Mouse (Mus musculus) forebrain, postnatal 0 days (tissue): ENCODE results near the gene Taf1a. TPM values are rescaled to one million over a fixed set of nuclear protein-coding genes. Genes with fewer than 3 reads are reported as not detected.

Source experiments
- ATAC-seq: fragments of 200-750 bp; cut with Nextera tagmentation; 2 replicates; pipeline ENCODE4 v1.8.0; 2017; ENCODE audit warnings: mild to moderate bottlenecking, moderate library complexity
- DNase-seq: peaks from one replicate; pipeline ENCODE4 v3.0.0-alpha.2; 2015
- H3K27ac ChIP-seq: fragments of 300-500 bp; sonication (generic); 2 replicates; pipeline ENCODE4 v1.5.1; 2014; ENCODE audit warnings: low read depth, mild to moderate bottlenecking, antibody characterized with exemption, low read length, moderate library complexity, mixed read lengths
- H3K27me3 ChIP-seq: fragments of 300-500 bp; sonication (generic); 2 replicates; pipeline ENCODE4 v1.6.1; 2014; ENCODE audit warnings: mild to moderate bottlenecking, low read length, mixed read lengths; ENCODE audit not compliant: insufficient read depth
- H3K36me3 ChIP-seq: fragments of 300-500 bp; sonication (generic); 2 replicates; pipeline ENCODE4 v1.6.1; 2014; ENCODE audit warnings: mild to moderate bottlenecking, moderate library complexity; ENCODE audit not compliant: insufficient read depth
- H3K4me1 ChIP-seq: fragments of 300-500 bp; sonication (generic); 2 replicates; pipeline ENCODE4 v1.6.1; 2014; ENCODE audit warnings: antibody characterized with exemption; ENCODE audit not compliant: insufficient read depth
- H3K4me2 ChIP-seq: fragments of 300-500 bp; sonication (generic); 2 replicates; pipeline ENCODE4 v1.6.1; 2014; ENCODE audit warnings: low read depth, mild to moderate bottlenecking, moderate library complexity
- H3K4me3 ChIP-seq: fragments of 300-500 bp; sonication (generic); 2 replicates; pipeline ENCODE4 v1.5.1; 2014; ENCODE audit warnings: low read depth, low read length, mixed read lengths
- H3K9ac ChIP-seq: fragments of 300-500 bp; sonication (generic); 2 replicates; pipeline ENCODE4 v1.6.1; 2014; ENCODE audit warnings: mild to moderate bottlenecking
- H3K9me3 ChIP-seq: fragments of 300-500 bp; sonication (generic); 2 replicates; pipeline ENCODE4 v1.6.1; 2016; ENCODE audit warnings: low read length
- CTCF ChIP-seq: sonication (generic); IDR thresholded peaks from 2 replicates; pipeline ENCODE4 v1.5.1; 2016; ENCODE audit warnings: antibody characterized with exemption, control low read depth, low read depth
- WGBS: fragments of 180-500 bp; shearing (Covaris S2); extraction: QIAGEN DNeasy Blood & Tissue Kit; methylation state at CpG from one replicate; pipeline ENCODE4 v1.1.7; 2014; 5-methylcytosine and 5-hydroxymethylcytosine counted together
- polyA plus RNA-seq: library from polyadenylated mRNA; unstranded; fragments of >200 nt; fragmentation: Nextera tagmentation; extraction: Ambion mirVana; gene quantifications from 2 replicates; pipeline ENCODE4 v1.2.1, GENCODE M21; 2015
- total RNA-seq: library from RNA; depleted of rRNA; stranded (reverse); fragments of >200 nt; gene quantifications from 2 replicates; pipeline ENCODE4 v1.2.3, GENCODE M21; 2014

Taf1a gene
- total and polyA plus RNA-seq, 2 experiments from 2014 or later: 11.7 to 17.8 TPM

- Histone ChIP-seq H3K27ac (no peak overlapping the region), H3K9me3 (no peaks in the 10 kb centered on the region), H3K4me3 (no peak overlapping the region), H3K4me1 (no peaks in the 10 kb centered on the region), H3K36me3 (peaks cover 46% of the 10 kb centered on the region), H3K27me3 (no peaks in the 10 kb centered on the region), H3K4me2 (no peak overlapping the region), H3K9ac (no peak overlapping the region)
- 97% methylated on average over 5 of the region's 5 CpGs for WGBS
- no peak for TF ChIP-seq CTCF
- ATAC-seq: no peak
- DNase-seq: no peak
These were observed 26.5 kb upstream of the Taf1a start for GRCm38 (mm10) chr1:183362301-183362700.

GRCm38 (mm10) chr1:183362729-183363576 is 25.8 kb upstream of the Taf1a start:
- DNase-seq (no peak), ATAC-seq (no peak)
- Histone ChIP-seq H3K36me3 (peaks cover 40% of the 10 kb centered on the region), H3K4me2 (no peak overlapping the region), H3K9ac (no peak overlapping the region), H3K4me1 (no peaks in the 10 kb centered on the region), H3K27ac (no peak overlapping the region), H3K9me3 (no peaks in the 10 kb centered on the region), H3K4me3 (no peak overlapping the region), H3K27me3 (no peaks in the 10 kb centered on the region)
- no peak for TF ChIP-seq CTCF
- WGBS: 90% methylated on average over 14 of the region's 14 CpGs

GRCm38 (mm10) chr1:183363577-183363867 is 25.3 kb upstream of the Taf1a start:
- no peak overlapping the region for H3K4me2 ChIP-seq
- no peaks in the 10 kb centered on the region for H3K9me3 ChIP-seq
- TF ChIP-seq CTCF: no peak
- WGBS: 93% methylated on average over 5 of the region's 5 CpGs
- no peak overlapping the region for H3K27ac ChIP-seq
- H3K9ac ChIP-seq: no peak overlapping the region
- H3K4me1 ChIP-seq: 0 out of 2 replicates have a peak, but pooled peaks cover 4% of the 10 kb centered on the region
- no peak for DNase-seq
- no peak overlapping the region for H3K4me3 ChIP-seq
- H3K27me3 ChIP-seq: no peaks in the 10 kb centered on the region
- H3K36me3 ChIP-seq: peaks cover 34% of the 10 kb centered on the region
- no peak for ATAC-seq

GRCm38 (mm10) chr1:183366361-183366760 is 22.4 kb upstream of the Taf1a start:
- Histone ChIP-seq H3K27ac (no peak overlapping the region), H3K4me1 (0 out of 2 replicates have a peak, but pooled peaks cover 5% of the 10 kb centered on the region), H3K9me3 (no peaks in the 10 kb centered on the region), H3K27me3 (no peaks in the 10 kb centered on the region), H3K4me2 (no peak overlapping the region), H3K36me3 (peaks cover 15% of the 10 kb centered on the region), H3K4me3 (no peak overlapping the region), H3K9ac (no peak overlapping the region)
- ATAC-seq: no peak
- no peak for DNase-seq
- no peak for TF ChIP-seq CTCF
- 89% methylated on average over 5 of the region's 5 CpGs for WGBS

GRCm38 (mm10) chr1:183368601-183369400 is 20.0 kb upstream of the Taf1a start:
- Histone ChIP-seq H3K4me2 (peak overlapping the region; percentile 93), H3K36me3 (peaks cover 12% of the 10 kb centered on the region), H3K9ac (peak overlapping the region; percentile 81), H3K27ac (peak overlapping the region; percentile 76), H3K9me3 (no peaks in the 10 kb centered on the region), H3K4me3 (peak overlapping the region; percentile 89), H3K27me3 (no peaks in the 10 kb centered on the region), H3K4me1 (0 out of 2 replicates have a peak, but pooled peaks cover 5% of the 10 kb centered on the region)
- DNase-seq (peak; percentile 34), ATAC-seq (peak; percentile 56)
- WGBS: 1% methylated on average over 55 of the region's 56 CpGs
- TF ChIP-seq CTCF: no peak

GRCm38 (mm10) chr1:183369427-183370014 is 19.3 kb upstream of the Taf1a start, which contains the start of gene Mia3:
Mia3 (minus strand) TSS chr1:183369553.
- no peaks in the 10 kb centered on the region for H3K27me3 ChIP-seq
- H3K9ac ChIP-seq: peak within 1 kb of the TSS; percentile 81
- DNase-seq (peak; percentile 98), ATAC-seq (peak; percentile 99)
- H3K4me1 ChIP-seq: 0 out of 2 replicates have a peak, but pooled peaks cover 5% of the 10 kb centered on the region
- H3K36me3 ChIP-seq: peaks cover 5% of the 10 kb centered on the region
- 1% methylated on average over 45 of the region's 51 CpGs for WGBS
- peak within 1 kb of the TSS; percentile 89 for H3K4me3 ChIP-seq
- H3K9me3 ChIP-seq: no peaks in the 10 kb centered on the region
- peak within 1 kb of the TSS; percentile 93 for H3K4me2 ChIP-seq
- peak within 1 kb of the TSS; percentile 76 for H3K27ac ChIP-seq
- peak; percentile 26 for TF ChIP-seq CTCF
